Mouse (Mus musculus): ENCODE data around the gene Wnk1.
"Not testable (repeated sequence)": the region's sequence is repeated elsewhere in the genome, so short reads cannot be mapped to it uniquely, and the experiment has no call there.

The Wnk1 gene

GRCm38 (mm10) chr6:120038366-120039255, at the start of gene Wnk1:
TSS of gene Wnk1 (minus strand) at chr6:120038672.
- peak; percentile 98 to 99 for DNase-seq

DNA sequence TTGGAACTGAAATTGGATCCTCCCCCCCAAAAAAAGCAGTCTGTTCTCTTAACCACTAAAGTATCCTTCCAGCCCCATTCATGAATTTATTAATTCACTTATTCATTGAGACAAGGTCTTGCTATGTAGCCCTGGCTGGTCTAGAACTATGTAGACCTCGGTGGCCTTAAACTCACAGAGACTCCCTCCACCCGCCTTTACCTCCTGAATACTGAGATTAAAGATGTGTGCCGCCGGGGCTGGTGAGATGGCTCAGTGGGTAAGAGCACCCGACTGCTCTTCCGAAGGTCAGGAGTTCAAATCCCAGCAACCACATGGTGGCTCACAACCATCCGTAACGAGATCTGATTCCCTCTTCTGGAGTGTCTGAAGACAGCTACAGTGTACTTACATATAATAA, 48.6 kb upstream of the Wnk1 start:
- not testable (repeated sequence) for DNase-seq

- DNase-seq, result no peak
These were observed 47.4 kb upstream of the Wnk1 start for GRCm38 (mm10) chr6:120085832-120086231.

DNA sequence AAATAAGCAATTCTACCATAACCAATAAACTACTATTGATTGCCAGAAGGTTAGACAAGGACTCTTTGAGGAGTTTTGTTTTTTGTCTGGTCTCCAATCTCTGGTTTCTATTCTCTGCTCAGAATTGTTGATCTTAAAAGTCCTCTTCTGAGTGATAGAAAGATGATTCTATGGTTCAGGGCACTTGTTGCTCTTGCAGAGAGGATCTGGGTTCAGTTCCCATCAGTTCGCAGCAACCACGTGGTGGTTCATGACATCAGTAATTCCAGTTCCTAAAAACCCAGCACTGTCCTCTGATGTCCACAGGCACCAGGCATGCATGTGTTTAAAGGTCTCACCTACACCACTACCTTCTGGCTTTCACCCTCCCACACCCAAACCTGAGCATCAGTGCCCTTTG, 46.5 kb upstream of the Wnk1 start:
- no peak for DNase-seq

GRCm38 (mm10) chr6:120083442-120083841, 45.0 kb upstream of the Wnk1 start:
- DNase-seq, result no peak

DNA sequence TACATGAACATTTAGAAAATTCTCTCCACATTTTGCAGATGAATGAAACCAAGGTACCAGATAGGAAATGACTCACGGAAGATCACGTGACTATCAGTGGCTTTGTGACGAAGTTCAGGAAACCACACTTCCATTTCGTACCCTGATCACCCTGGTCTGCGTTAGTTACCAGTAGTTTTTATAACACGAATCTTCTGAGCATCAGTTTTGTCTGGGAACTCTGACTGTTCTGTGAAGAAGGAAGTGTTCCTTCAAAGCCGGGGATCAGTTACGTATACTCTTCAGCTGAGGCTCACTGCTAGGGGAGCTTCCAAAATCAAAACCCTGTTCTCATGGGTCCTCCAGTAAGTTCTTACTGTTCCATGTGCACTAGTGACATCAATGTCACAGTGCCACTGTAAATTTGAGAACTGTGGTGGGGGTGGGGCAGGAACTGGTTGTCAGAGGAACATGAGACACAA, 44.5 kb upstream of the Wnk1 start:
- DNase-seq, result no peak

DNA sequence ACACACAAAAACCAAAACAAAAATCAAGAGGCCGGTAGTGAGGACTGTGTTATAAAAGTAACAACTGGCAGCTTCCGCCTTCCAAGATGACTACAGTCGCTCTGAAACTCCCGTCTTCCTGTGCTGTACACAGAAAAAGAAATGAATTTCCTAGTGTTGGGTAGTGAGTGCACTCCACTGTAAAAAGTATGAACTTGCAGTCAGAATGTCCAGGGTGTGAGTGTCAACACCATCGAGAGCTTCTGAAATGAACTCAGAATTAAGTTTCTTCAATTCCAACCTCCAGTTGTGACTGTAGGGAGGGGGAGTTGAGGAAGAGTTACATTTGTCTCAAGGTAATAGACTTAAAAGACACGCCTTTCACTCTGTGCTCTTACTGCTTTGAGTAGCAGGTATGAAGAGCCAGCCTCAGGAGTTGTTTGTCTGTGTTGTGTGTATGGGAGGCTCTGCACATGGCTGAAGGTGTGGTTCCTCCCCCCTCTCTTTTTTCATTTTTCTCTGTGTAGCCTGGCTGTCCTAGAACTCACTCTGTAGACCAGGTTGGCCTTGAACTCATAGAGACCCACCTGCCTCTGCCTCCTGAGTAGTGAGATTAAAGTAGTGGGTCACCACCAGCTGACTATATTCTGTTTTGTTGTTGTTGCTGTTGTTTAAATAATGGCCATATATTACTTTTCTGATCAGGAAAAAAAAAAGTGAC, 43.9 kb upstream of the Wnk1 start:
- DNase-seq, result no peak

GRCm38 (mm10) chr6:120081516-120081915, 43.0 kb upstream of the Wnk1 start:
- DNase-seq, result no peak

- no peak for DNase-seq
These were observed 41.1 kb upstream of the Wnk1 start for GRCm38 (mm10) chr6:120079547-120079946.

DNA sequence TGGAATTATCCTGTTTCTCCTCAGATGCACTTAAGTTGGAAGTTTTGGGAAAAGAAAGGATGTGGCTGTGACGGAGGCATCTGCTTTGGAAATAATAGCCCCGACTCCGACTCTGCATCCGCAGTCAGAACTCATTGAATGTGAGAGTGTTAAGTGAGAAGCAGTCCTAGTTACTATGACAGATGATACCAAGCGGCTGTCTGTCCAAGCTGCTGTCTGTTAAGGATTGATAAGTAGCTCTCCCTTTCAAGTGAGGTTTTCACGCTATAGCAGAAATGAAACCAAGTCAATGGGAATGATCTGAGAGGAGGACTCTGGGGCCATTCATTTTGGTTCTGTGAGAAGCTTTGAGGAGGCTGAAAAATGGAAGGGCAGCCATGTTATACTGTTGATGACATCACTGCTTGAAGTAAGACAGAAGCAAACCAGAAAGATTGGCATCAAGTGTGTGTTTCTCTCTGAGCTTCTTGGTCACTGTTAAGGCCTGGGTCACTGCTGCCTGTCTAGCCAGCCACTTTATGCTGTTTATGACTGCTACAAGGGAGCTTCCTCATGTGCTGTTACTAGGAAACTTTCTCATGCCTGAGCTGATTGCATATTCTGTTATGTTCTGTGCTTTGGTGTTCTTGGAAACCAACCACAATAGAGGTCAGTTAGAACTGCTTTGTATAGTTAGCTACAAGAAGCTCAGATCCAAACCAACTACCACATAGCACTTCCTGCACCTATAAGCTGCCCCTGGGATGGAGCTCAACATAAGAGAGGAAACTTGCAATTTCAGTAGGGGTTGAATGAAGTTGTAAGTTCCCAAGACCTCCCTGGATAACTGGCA, 38.4 kb upstream of the Wnk1 start:
- no peak for DNase-seq

DNA sequence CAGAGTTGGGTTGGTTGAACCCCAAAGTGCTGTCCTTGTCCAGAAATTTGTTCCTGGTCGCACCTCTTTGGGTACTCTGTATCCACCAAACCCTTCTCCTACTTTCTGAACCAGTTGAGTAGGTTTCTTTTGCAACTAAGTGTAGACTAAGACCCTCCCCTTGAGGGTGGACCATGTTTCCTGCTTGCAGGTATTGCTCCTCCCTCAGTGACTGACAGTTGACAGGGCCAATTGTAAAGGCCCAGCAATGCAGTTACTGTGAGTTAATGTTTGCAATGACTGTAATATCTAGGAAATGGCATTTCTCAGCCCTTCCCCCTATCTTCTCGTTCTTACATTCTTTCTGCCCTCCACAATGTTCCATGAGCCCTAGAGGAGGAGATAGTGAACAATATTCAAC, 34.2 kb upstream of the Wnk1 start:
- no peak for DNase-seq

- DNase-seq, result no peak
These were observed 31.1 kb upstream of the Wnk1 start for GRCm38 (mm10) chr6:120069546-120069945.

GRCm38 (mm10) chr6:120065552-120066177, 27.2 kb upstream of the Wnk1 start:
- no peak for DNase-seq

- no peak for DNase-seq
These were observed 26.2 kb upstream of the Wnk1 start for GRCm38 (mm10) chr6:120064627-120065026.

GRCm38 (mm10) chr6:120062934-120063333, 24.5 kb upstream of the Wnk1 start:
- no peak for DNase-seq

DNA sequence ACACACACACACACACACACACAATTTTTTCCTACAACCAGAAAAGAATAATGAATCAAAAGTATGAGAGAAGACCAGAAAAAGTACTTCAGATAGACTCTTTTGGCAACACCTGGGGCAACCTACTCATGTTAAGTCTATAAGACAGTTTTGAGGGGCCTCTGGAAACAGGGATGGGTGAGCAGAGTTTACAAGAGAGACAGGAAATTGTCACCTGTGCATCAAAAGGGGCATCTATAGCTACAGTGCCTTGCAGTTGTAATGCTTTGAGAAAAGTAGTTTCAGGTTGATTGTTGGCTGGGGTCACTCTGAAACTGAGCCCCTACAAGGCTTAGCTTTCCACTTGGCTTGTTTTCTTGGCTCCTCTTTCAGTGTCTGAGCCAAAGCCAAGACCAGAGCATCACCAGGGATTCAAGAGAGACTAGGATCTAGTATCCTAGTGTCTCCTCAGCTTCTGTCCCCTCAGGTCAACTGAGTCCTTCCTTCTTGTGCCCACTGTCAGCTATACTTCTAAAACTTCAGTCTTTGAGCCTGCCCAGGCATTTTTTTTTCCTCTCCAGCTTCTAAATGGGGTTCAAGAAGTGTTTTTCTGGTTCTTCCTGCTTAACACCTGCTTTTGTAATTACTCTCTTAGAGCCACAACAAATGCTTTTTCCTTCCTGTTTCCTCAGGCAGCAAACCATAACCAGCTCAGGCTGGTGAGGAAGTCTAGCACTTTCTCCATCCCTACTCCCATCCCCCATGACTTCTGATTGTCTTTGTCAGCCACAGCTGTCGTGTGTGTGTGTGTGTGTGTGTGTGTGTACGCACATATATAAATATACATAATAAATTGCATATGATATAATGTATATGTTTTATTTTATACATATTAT, 17.4 kb upstream of the Wnk1 start:
- DNase-seq, result no peak

- no peak for DNase-seq
These were observed 15.9 kb upstream of the Wnk1 start for GRCm38 (mm10) chr6:120054412-120054811.

DNA sequence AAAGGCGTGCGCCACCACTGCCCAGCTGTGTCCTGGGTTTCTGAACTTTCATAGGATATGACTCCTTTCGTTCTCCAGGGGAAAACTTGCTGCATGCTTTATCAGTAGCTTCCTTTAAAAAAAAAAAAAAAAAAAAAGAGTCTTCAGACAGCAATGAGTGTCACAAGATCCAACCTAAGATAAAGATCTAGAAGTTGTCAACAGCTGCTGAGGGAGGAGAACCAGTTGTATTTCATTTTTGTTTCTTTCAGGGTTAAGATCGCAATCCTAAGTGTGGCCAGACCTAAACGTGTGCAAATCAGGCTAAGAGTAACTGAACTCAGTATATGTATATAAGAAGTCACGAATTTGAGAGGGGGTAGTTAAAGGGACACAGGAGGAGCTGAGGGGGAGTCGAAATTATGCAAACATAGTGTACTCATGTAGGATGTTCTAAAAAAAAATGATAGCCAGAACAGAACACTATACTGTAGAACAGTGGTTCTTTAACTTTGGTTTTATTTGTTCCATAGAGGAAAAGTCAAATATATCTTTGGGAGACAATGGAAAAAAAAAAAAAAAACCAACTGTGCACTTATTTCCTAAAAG, 9.3 kb upstream of the Wnk1 start:
- no peak for DNase-seq

DNA sequence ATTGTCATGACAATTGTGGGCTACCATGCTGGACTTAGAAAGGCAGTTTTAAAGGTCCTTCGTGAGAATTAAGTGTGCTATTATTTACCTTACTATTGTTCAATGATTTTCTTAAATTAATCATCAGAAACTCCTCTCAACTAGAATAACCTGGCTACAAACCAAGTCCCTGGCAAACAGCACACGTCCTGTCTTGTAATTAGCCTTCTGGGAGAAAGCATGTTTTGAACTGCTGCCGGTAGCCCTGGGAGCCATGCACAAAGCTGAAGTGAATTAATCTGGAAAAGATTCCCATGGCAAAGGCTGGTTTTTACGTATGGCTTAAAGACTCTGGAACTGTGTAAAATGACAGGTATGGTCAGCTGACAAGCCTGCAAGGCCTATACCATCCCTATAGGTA, 6.9 kb upstream of the Wnk1 start:
- DNase-seq, result no peak

DNA sequence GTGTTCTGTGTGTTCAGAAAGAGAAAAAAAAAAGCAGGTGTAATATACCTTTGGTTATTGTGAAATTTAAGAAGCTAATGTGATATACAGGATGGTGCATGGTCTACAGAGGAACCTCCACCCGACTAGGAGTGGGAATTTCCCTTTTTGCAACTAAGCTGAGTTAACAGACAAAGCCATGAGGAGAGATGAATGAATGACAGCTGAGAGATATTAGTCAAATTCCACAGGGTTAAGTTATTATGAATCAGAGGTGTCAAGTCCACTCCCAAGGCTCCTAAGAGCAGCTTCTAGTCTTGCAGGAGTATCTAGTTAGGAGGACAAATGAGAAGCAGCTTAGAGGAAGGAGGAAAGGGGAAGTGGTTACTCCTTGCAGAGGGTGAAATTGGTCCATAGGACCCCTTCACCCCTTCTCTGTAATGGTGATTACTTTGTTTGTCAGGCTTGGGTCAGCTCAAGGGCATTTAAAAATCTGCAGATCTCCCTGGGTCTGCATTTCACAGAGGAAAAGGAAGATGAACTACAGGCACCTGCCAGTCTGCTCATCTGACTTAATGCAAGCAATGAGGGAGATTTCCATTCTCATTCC, 4.3 kb upstream of the Wnk1 start:
- DNase-seq, result no peak

DNA sequence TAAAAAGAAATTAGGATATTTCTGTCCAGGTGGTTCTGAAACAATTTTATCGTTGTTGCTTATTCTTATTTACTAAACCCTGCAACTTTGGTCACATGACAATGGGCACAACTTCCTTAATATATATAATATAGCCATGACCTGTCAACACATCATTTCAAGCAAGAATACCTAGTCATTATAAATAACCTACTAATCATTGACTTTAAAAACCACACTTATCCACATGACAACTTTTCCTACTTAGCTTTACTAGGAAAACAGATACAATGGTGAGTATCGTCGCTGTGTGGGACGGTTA, 2.0 kb upstream of the Wnk1 start:
- DNase-seq, result no peak
